Mouse (Mus musculus) embryonic facial prominence, embryonic 13.5 days (tissue): ENCODE data around the gene Grb14. TPM values are rescaled to one million over a fixed set of nuclear protein-coding genes. Genes with fewer than 3 reads are reported as not detected.

ENCODE experiments used
- ATAC-seq: fragments of 200-750 bp; cut with Nextera tagmentation; 2 replicates; pipeline ENCODE4 v1.8.0; 2017; ENCODE audit warnings: low read depth; ENCODE audit not compliant: insufficient number of reproducible peaks, insufficient read depth, low FRiP score, low TSS enrichment
- H3K27ac ChIP-seq: fragments of 300-500 bp; sonication (generic); 2 replicates; pipeline ENCODE4 v1.5.1; 2015; ENCODE audit warnings: moderate library complexity, mild to moderate bottlenecking, inconsistent platforms
- H3K27me3 ChIP-seq: fragments of 300-500 bp; sonication (generic); 2 replicates; pipeline ENCODE4 v1.6.1; 2015; ENCODE audit warnings: mild to moderate bottlenecking, inconsistent platforms
- H3K36me3 ChIP-seq: fragments of 300-500 bp; sonication (generic); 2 replicates; pipeline ENCODE4 v1.6.1; 2015; ENCODE audit warnings: mild to moderate bottlenecking, inconsistent platforms
- H3K4me1 ChIP-seq: fragments of 300-500 bp; sonication (generic); 2 replicates; pipeline ENCODE4 v1.6.1; 2015; ENCODE audit warnings: inconsistent platforms
- H3K4me2 ChIP-seq: fragments of 300-500 bp; sonication (generic); 2 replicates; pipeline ENCODE4 v1.6.1; 2015; ENCODE audit warnings: moderate library complexity, mild to moderate bottlenecking, inconsistent platforms
- H3K4me3 ChIP-seq: fragments of 300-500 bp; sonication (generic); 2 replicates; pipeline ENCODE4 v1.5.1; 2015; ENCODE audit warnings: mild to moderate bottlenecking, inconsistent platforms
- H3K9ac ChIP-seq: fragments of 300-500 bp; sonication (generic); 2 replicates; pipeline ENCODE4 v1.6.1; 2015; ENCODE audit warnings: mild to moderate bottlenecking, inconsistent platforms
- H3K9me3 ChIP-seq: fragments of 300-500 bp; sonication (generic); 2 replicates; pipeline ENCODE4 v1.6.1; 2016; ENCODE audit warnings: inconsistent platforms
- WGBS: fragments of 180-500 bp; shearing (Covaris S2); methylation state at CpG from one replicate; pipeline ENCODE4 v1.1.7; 2015; ENCODE audit warnings: mixed read lengths; 5-methylcytosine and 5-hydroxymethylcytosine counted together
- polyA plus RNA-seq: library from polyadenylated mRNA; unstranded; fragments of >200 nt; fragmentation: Nextera tagmentation; extraction: Ambion mirVana; gene quantifications from 2 replicates; pipeline ENCODE4 v1.2.1, GENCODE M21; 2015

Grb14 gene
- polyA plus RNA-seq, 1 experiment from 2014 or later = 10.7 TPM

- Histone ChIP-seq H3K9ac (no peak overlapping the region), H3K27ac (no peak overlapping the region), H3K27me3 (no peaks in the 10 kb centered on the region), H3K36me3 (no peaks in the 10 kb centered on the region), H3K9me3 (no peaks in the 10 kb centered on the region), H3K4me1 (peaks cover 4% of the 10 kb centered on the region), H3K4me3 (no peak overlapping the region), H3K4me2 (no peak overlapping the region)
- ATAC-seq = no peak
- 81% methylated on average over 3 of the region's 3 CpGs for WGBS
Measured at GRCm38 (mm10) chr2:65014552-65014951, 10.2 kb downstream of the Grb14 start.

GRCm38 (mm10) chr2:65010105-65010504 lies 14.7 kb downstream of the Grb14 start:
- Histone ChIP-seq H3K27ac (no peak overlapping the region), H3K4me2 (no peak overlapping the region), H3K4me3 (no peak overlapping the region), H3K4me1 (peaks cover 4% of the 10 kb centered on the region), H3K36me3 (no peaks in the 10 kb centered on the region), H3K9me3 (no peaks in the 10 kb centered on the region), H3K9ac (no peak overlapping the region), H3K27me3 (no peaks in the 10 kb centered on the region)
- WGBS = 71% methylated on average over 3 of the region's 3 CpGs
- ATAC-seq = no peak

- Histone ChIP-seq H3K36me3 (no peaks in the 10 kb centered on the region), H3K4me1 (peaks cover 4% of the 10 kb centered on the region), H3K9me3 (no peaks in the 10 kb centered on the region), H3K4me2 (no peak overlapping the region), H3K27ac (no peak overlapping the region), H3K27me3 (no peaks in the 10 kb centered on the region), H3K9ac (no peak overlapping the region), H3K4me3 (no peak overlapping the region)
- WGBS = 26% methylated on average over 2 of the region's 2 CpGs
- ATAC-seq = no peak
Measured at GRCm38 (mm10) chr2:65007396-65007795, 17.4 kb downstream of the Grb14 start.

- no peaks in the 10 kb centered on the region for H3K9me3 ChIP-seq
- H3K36me3 ChIP-seq = no peaks in the 10 kb centered on the region
- no peak for ATAC-seq
- H3K4me1 ChIP-seq = no peaks in the 10 kb centered on the region
- H3K4me3 ChIP-seq = no peak overlapping the region
- no peak overlapping the region for H3K9ac ChIP-seq
- no peaks in the 10 kb centered on the region for H3K27me3 ChIP-seq
- no peak overlapping the region for H3K4me2 ChIP-seq
- H3K27ac ChIP-seq = no peak overlapping the region
Measured at GRCm38 (mm10) chr2:65005044-65005443, 19.7 kb downstream of the Grb14 start.

- no peaks in the 10 kb centered on the region for H3K9me3 ChIP-seq
- no peak overlapping the region for H3K4me2 ChIP-seq
- H3K36me3 ChIP-seq = no peaks in the 10 kb centered on the region
- ATAC-seq = no peak
- WGBS = 55% methylated on average over 2 of the region's 2 CpGs
- H3K9ac ChIP-seq = no peak overlapping the region
- H3K4me1 ChIP-seq = no peaks in the 10 kb centered on the region
- H3K27ac ChIP-seq = no peak overlapping the region
- H3K27me3 ChIP-seq = no peaks in the 10 kb centered on the region
- no peak overlapping the region for H3K4me3 ChIP-seq
Measured at GRCm38 (mm10) chr2:65003433-65003832, 21.4 kb downstream of the Grb14 start.

- Histone ChIP-seq H3K4me2 (no peak overlapping the region), H3K27ac (no peak overlapping the region), H3K27me3 (no peaks in the 10 kb centered on the region), H3K9ac (no peak overlapping the region), H3K9me3 (no peaks in the 10 kb centered on the region), H3K4me1 (no peaks in the 10 kb centered on the region), H3K36me3 (no peaks in the 10 kb centered on the region), H3K4me3 (no peak overlapping the region)
- ATAC-seq = no peak
- WGBS = 86% methylated on average over 3 of the region's 3 CpGs
Measured at GRCm38 (mm10) chr2:65002631-65003030, 22.2 kb downstream of the Grb14 start.

GRCm38 (mm10) chr2:64995048-64995447 lies 29.7 kb downstream of the Grb14 start:
- H3K27me3 ChIP-seq = no peaks in the 10 kb centered on the region
- H3K4me2 ChIP-seq = no peak overlapping the region
- H3K9ac ChIP-seq = no peak overlapping the region
- H3K4me3 ChIP-seq = no peak overlapping the region
- no peak overlapping the region for H3K27ac ChIP-seq
- H3K36me3 ChIP-seq = no peaks in the 10 kb centered on the region
- no peaks in the 10 kb centered on the region for H3K9me3 ChIP-seq
- ATAC-seq = no peak
- WGBS = 82% methylated on average over 2 of the region's 2 CpGs
- no peaks in the 10 kb centered on the region for H3K4me1 ChIP-seq

- no peak for ATAC-seq
- Histone ChIP-seq H3K36me3 (no peaks in the 10 kb centered on the region), H3K27me3 (no peaks in the 10 kb centered on the region), H3K9me3 (no peaks in the 10 kb centered on the region), H3K4me3 (no peak overlapping the region), H3K4me1 (no peaks in the 10 kb centered on the region), H3K4me2 (no peak overlapping the region), H3K27ac (no peak overlapping the region), H3K9ac (no peak overlapping the region)
- 92% methylated on average over 2 of the region's 2 CpGs for WGBS
Measured at GRCm38 (mm10) chr2:64989426-64990187, 35.2 kb downstream of the Grb14 start.

- Histone ChIP-seq H3K9ac (no peak overlapping the region), H3K4me3 (no peak overlapping the region), H3K9me3 (no peaks in the 10 kb centered on the region; the same call in 1 of the 2 replicates), H3K36me3 (no peaks in the 10 kb centered on the region), H3K4me2 (no peak overlapping the region), H3K27ac (no peak overlapping the region), H3K27me3 (no peaks in the 10 kb centered on the region), H3K4me1 (no peaks in the 10 kb centered on the region)
- ATAC-seq = no peak
- WGBS = 75% methylated on average over 3 of the region's 3 CpGs
Measured at GRCm38 (mm10) chr2:64987782-64988181, 37.0 kb downstream of the Grb14 start.

- Histone ChIP-seq H3K36me3 (no peaks in the 10 kb centered on the region), H3K4me2 (no peak overlapping the region), H3K9ac (no peak overlapping the region), H3K27ac (no peak overlapping the region), H3K9me3 (no peaks in the 10 kb centered on the region), H3K27me3 (no peaks in the 10 kb centered on the region), H3K4me1 (peaks cover 10% of the 10 kb centered on the region), H3K4me3 (no peak overlapping the region)
- ATAC-seq = no peak
- 59% methylated on average over 5 of the region's 5 CpGs for WGBS
Measured at GRCm38 (mm10) chr2:64975546-64975945, 49.2 kb downstream of the Grb14 start.

- Histone ChIP-seq H3K4me3 (no peak overlapping the region), H3K36me3 (no peaks in the 10 kb centered on the region), H3K4me2 (no peak overlapping the region), H3K27me3 (no peaks in the 10 kb centered on the region), H3K27ac (no peak overlapping the region), H3K9ac (no peak overlapping the region), H3K9me3 (no peaks in the 10 kb centered on the region), H3K4me1 (peaks cover 10% of the 10 kb centered on the region)
- no peak for ATAC-seq
- 37% methylated on average over 2 of the region's 2 CpGs for WGBS
Measured at GRCm38 (mm10) chr2:64974549-64974948, 50.2 kb downstream of the Grb14 start.

GRCm38 (mm10) chr2:64973819-64974441 lies 50.9 kb downstream of the Grb14 start:
- no peak for ATAC-seq
- Histone ChIP-seq H3K4me3 (no peak overlapping the region), H3K4me1 (peaks cover 10% of the 10 kb centered on the region), H3K9ac (no peak overlapping the region), H3K36me3 (no peaks in the 10 kb centered on the region), H3K27ac (no peak overlapping the region), H3K4me2 (no peak overlapping the region), H3K9me3 (no peaks in the 10 kb centered on the region), H3K27me3 (no peaks in the 10 kb centered on the region)
- 63% methylated on average over 10 of the region's 10 CpGs for WGBS
